Mouse (Mus musculus) small intestine, adult 2 months (tissue): ENCODE measurements around the gene Cfap54. TPM values are rescaled to one million over a fixed set of nuclear protein-coding genes. Genes with fewer than 3 reads are reported as not detected.

ENCODE experiments used
- H3K27ac ChIP-seq: fragments of 200-500 bp; 2 replicates; pipeline ENCODE4 v1.5.1; 2012; ENCODE audit warnings: low read depth, low read length, control low read depth, inconsistent platforms; ENCODE audit not compliant: insufficient read depth
- H3K27me3 ChIP-seq: fragments of 200-500 bp; 2 replicates; pipeline ENCODE4 v1.6.1; 2012; ENCODE audit warnings: mild to moderate bottlenecking, moderate library complexity, low read length, inconsistent platforms; ENCODE audit not compliant: control insufficient read depth, insufficient read depth
- H3K36me3 ChIP-seq: fragments of 200-500 bp; 2 replicates; pipeline ENCODE4 v1.6.1; 2012; ENCODE audit warnings: mild to moderate bottlenecking, low read length, control low read depth, inconsistent platforms; ENCODE audit not compliant: control insufficient read depth, insufficient read depth
- H3K4me1 ChIP-seq: fragments of 200-500 bp; 2 replicates; pipeline ENCODE4 v1.6.1; 2012; ENCODE audit warnings: low read length, inconsistent platforms, mixed read lengths; ENCODE audit not compliant: control insufficient read depth, insufficient read depth, insufficient read length
- H3K4me3 ChIP-seq: fragments of 200-500 bp; 2 replicates; pipeline ENCODE4 v1.5.1; 2012; ENCODE audit warnings: low read depth, mild to moderate bottlenecking, control low read depth, inconsistent platforms, low read length, moderate library complexity
- CTCF ChIP-seq: fragments of 200-500 bp; IDR thresholded peaks from 2 replicates; pipeline ENCODE4 v1.5.1; 2012; ENCODE audit warnings: low read depth, mild to moderate bottlenecking, control low read depth, inconsistent platforms, low read length, moderate library complexity, mixed read lengths; ENCODE audit not compliant: insufficient replicate concordance, insufficient read length; ENCODE audit errors: extremely low read depth
- POLR2A ChIP-seq: fragments of 200-500 bp; IDR thresholded peaks from 2 replicates; pipeline ENCODE4 v1.6.1; 2012; ENCODE audit warnings: low read depth, mild to moderate bottlenecking, control low read depth, inconsistent platforms, low read length, moderate library complexity
- WGBS: fragments of 180-500 bp; shearing (Covaris S2); methylation state at CpG from one replicate; pipeline ENCODE4 v1.1.7; 2018; 5-methylcytosine and 5-hydroxymethylcytosine counted together
- polyA plus RNA-seq: library from polyadenylated mRNA; depleted of rRNA; stranded (reverse); fragments of >200 nt; gene quantifications from 2 replicates; pipeline ENCODE4 v1.2.3, GENCODE M21; 2012

Gene Cfap54
- polyA plus RNA-seq, 1 experiment, result 0.13 TPM

GRCm38 (mm10) chr10:93053867-93054266 lies 27.6 kb downstream of the Cfap54 start:
- Histone ChIP-seq H3K4me1 (no peaks in the 10 kb centered on the region), H3K27ac (no peak overlapping the region), H3K27me3 (no peaks in the 10 kb centered on the region), H3K36me3 (no peaks in the 10 kb centered on the region), H3K4me3 (no peak overlapping the region)
- 66% methylated on average over 6 of the region's 6 CpGs for whole genome bisulfite sequencing
- TF ChIP-seq POLR2A (no peak), CTCF (no peak)

- WGBS, result 67% methylated on average over 4 of the region's 4 CpGs
- TF ChIP-seq CTCF (no peak), POLR2A (no peak)
- H3K27me3 ChIP-seq, result no peaks in the 10 kb centered on the region
- no peaks in the 10 kb centered on the region for H3K36me3 ChIP-seq
- no peaks in the 10 kb centered on the region for H3K4me1 ChIP-seq
- H3K4me3 ChIP-seq, result no peak overlapping the region
- H3K27ac ChIP-seq, result no peak overlapping the region
Observed at GRCm38 (mm10) chr10:93053315-93053714, 28.1 kb downstream of the Cfap54 start.

GRCm38 (mm10) chr10:93051016-93051726 lies 30.2 kb downstream of the Cfap54 start:
- H3K4me1 ChIP-seq, result no peaks in the 10 kb centered on the region
- no peak overlapping the region for H3K4me3 ChIP-seq
- 27% methylated on average over 13 of the region's 13 CpGs for WGBS

GRCm38 (mm10) chr10:93050571-93050970 lies 30.8 kb downstream of the Cfap54 start:
- TF ChIP-seq CTCF, result no peak
- TF ChIP-seq POLR2A, result no peak
- Histone ChIP-seq H3K4me1 (no peaks in the 10 kb centered on the region), H3K4me3 (no peak overlapping the region), H3K36me3 (no peaks in the 10 kb centered on the region), H3K27ac (no peak overlapping the region), H3K27me3 (no peaks in the 10 kb centered on the region)
- 52% methylated on average over 3 of the region's 3 CpGs for WGBS

More at GRCm38 (mm10) chr10:93051016-93051726, 30.2 kb downstream of the Cfap54 start:
- Histone ChIP-seq H3K27me3 (no peaks in the 10 kb centered on the region), H3K36me3 (no peaks in the 10 kb centered on the region), H3K27ac (no peak overlapping the region)
- TF ChIP-seq POLR2A, result no peak
- no peak for TF ChIP-seq CTCF

GRCm38 (mm10) chr10:93043195-93043594 lies 38.2 kb downstream of the Cfap54 start:
- Histone ChIP-seq H3K27ac (no peak overlapping the region), H3K27me3 (no peaks in the 10 kb centered on the region), H3K36me3 (no peaks in the 10 kb centered on the region), H3K4me3 (no peak overlapping the region), H3K4me1 (no peaks in the 10 kb centered on the region)
- no peak for TF ChIP-seq POLR2A
- TF ChIP-seq CTCF, result no peak
- WGBS, result 85% methylated on average over 10 of the region's 10 CpGs

GRCm38 (mm10) chr10:93041850-93042249 lies 39.6 kb downstream of the Cfap54 start:
- 82% methylated on average over 3 of the region's 3 CpGs for WGBS
- no peaks in the 10 kb centered on the region for H3K36me3 ChIP-seq
- no peak overlapping the region for H3K4me3 ChIP-seq
- no peaks in the 10 kb centered on the region for H3K4me1 ChIP-seq
- no peak overlapping the region for H3K27ac ChIP-seq
- H3K27me3 ChIP-seq, result no peaks in the 10 kb centered on the region
- no peak for TF ChIP-seq CTCF
- no peak for TF ChIP-seq POLR2A

- Histone ChIP-seq H3K4me3 (no peak overlapping the region), H3K27me3 (no peaks in the 10 kb centered on the region), H3K4me1 (no peaks in the 10 kb centered on the region), H3K36me3 (no peaks in the 10 kb centered on the region), H3K27ac (no peak overlapping the region; the same call in 1 of the 2 replicates)
- TF ChIP-seq POLR2A, result no peak
- TF ChIP-seq CTCF, result no peak
- 60% methylated on average over 4 of the region's 4 CpGs for WGBS
Observed at GRCm38 (mm10) chr10:93041392-93041791, 40.0 kb downstream of the Cfap54 start.

- TF ChIP-seq POLR2A (no peak), CTCF (no peak)
- no peak overlapping the region for H3K4me3 ChIP-seq
- H3K27ac ChIP-seq, result no peak overlapping the region
- no peaks in the 10 kb centered on the region for H3K27me3 ChIP-seq
- no peaks in the 10 kb centered on the region for H3K36me3 ChIP-seq
- 84% methylated on average over 3 of the region's 3 CpGs for WGBS
- H3K4me1 ChIP-seq, result no peaks in the 10 kb centered on the region
Observed at GRCm38 (mm10) chr10:93036532-93036931, 44.9 kb downstream of the Cfap54 start.
